Mouse (Mus musculus) embryonic facial prominence, embryonic 14.5 days (tissue): Measurements from ENCODE around the gene Szrd1. TPM values are rescaled to one million over a fixed set of nuclear protein-coding genes. Genes with fewer than 3 reads are reported as not detected.

ENCODE experiments used
- ATAC-seq: fragments of 200-750 bp; cut with Nextera tagmentation; 2 replicates; pipeline ENCODE4 v1.8.0; 2017; ENCODE audit warnings: low read depth, moderate number of reproducible peaks, moderate TSS enrichment
- DNase-seq: peaks from one replicate; pipeline ENCODE4 v3.0.0-alpha.2; 2015; ENCODE audit warnings: low spot score
- H3K27ac ChIP-seq: fragments of 300-500 bp; sonication (generic); replicated peaks from 2 replicates; pipeline ENCODE4 v1.5.1; 2014; ENCODE audit warnings: low read depth, mild to moderate bottlenecking, low read length, moderate library complexity
- H3K27me3 ChIP-seq: fragments of 300-500 bp; sonication (generic); replicated peaks from 2 replicates; pipeline ENCODE4 v1.6.1; 2014; ENCODE audit warnings: low read length; ENCODE audit not compliant: control insufficient read depth, insufficient read depth
- H3K36me3 ChIP-seq: fragments of 300-500 bp; sonication (generic); 2 replicates; pipeline ENCODE4 v1.6.1; 2014; ENCODE audit warnings: low read length, mixed read lengths; ENCODE audit not compliant: control insufficient read depth, insufficient read depth
- H3K4me1 ChIP-seq: fragments of 300-500 bp; sonication (generic); 2 replicates; pipeline ENCODE4 v1.6.1; 2014; ENCODE audit warnings: antibody characterized with exemption, low read length; ENCODE audit not compliant: control insufficient read depth, insufficient read depth
- H3K4me2 ChIP-seq: fragments of 300-500 bp; sonication (generic); 2 replicates; pipeline ENCODE4 v1.6.1; 2014; ENCODE audit warnings: low read depth, mild to moderate bottlenecking, low read length, moderate library complexity, mixed read lengths
- H3K4me3 ChIP-seq: fragments of 300-500 bp; sonication (generic); 2 replicates; pipeline ENCODE4 v1.5.1; 2014; ENCODE audit warnings: low read depth, mild to moderate bottlenecking, low read length
- H3K9ac ChIP-seq: fragments of 300-500 bp; sonication (generic); 2 replicates; pipeline ENCODE4 v1.6.1; 2014; ENCODE audit warnings: low read depth, mild to moderate bottlenecking, low read length, moderate library complexity, mixed read lengths
- H3K9me3 ChIP-seq: fragments of 300-500 bp; sonication (generic); 2 replicates; pipeline ENCODE4 v1.6.1; 2016; ENCODE audit warnings: low read length; ENCODE audit not compliant: control insufficient read depth
- WGBS: fragments of 180-500 bp; shearing (Covaris S2); extraction: QIAGEN DNeasy Blood & Tissue Kit; methylation state at CpG from one replicate; pipeline ENCODE4 v1.1.7; 2014; 5-methylcytosine and 5-hydroxymethylcytosine counted together
- polyA plus RNA-seq: library from polyadenylated mRNA; unstranded; fragments of >200 nt; fragmentation: Nextera tagmentation; extraction: Ambion mirVana; gene quantifications from 2 replicates; pipeline ENCODE4 v1.2.1, GENCODE M21; 2014

Szrd1 gene
- polyA plus RNA-seq, result 38.7 and 40.2 TPM in 2 replicates

GRCm38 (mm10) chr4:141139116-141139970 lies at the start of gene Szrd1:
Gene Szrd1, minus strand, starts transcription at chr4:141139775.
- Histone ChIP-seq H3K4me1 (peaks cover 31% of the 10 kb centered on the region), H3K4me3 (peak within 1 kb of the TSS; percentile 69), H3K4me2 (peak within 1 kb of the TSS; percentile 71), H3K9ac (peak within 1 kb of the TSS; percentile 80), H3K9me3 (no peaks in the 10 kb centered on the region), H3K27me3 (no peaks in the 10 kb centered on the region), H3K36me3 (no peaks in the 10 kb centered on the region), H3K27ac (peak within 1 kb of the TSS; percentile 96)
- DNase-seq, result peak; percentile 99
- ATAC-seq, result peak; percentile 95
- 1% methylated on average over 59 of the region's 63 CpGs for WGBS

- DNase-seq (no peak), ATAC-seq (0 out of 2 replicates have a peak, but pooled peaks have one; percentile 15)
- Histone ChIP-seq H3K4me1 (peaks cover 13% of the 10 kb centered on the region; the same call in 1 of the 2 replicates), H3K9me3 (no peaks in the 10 kb centered on the region), H3K4me2 (no peak overlapping the region), H3K9ac (no peak overlapping the region), H3K27ac (peak overlapping the region; percentile 78), H3K4me3 (no peak overlapping the region), H3K27me3 (no peaks in the 10 kb centered on the region), H3K36me3 (peaks cover 40% of the 10 kb centered on the region)
- WGBS, result 25% methylated on average over 9 of the region's 9 CpGs
Measured at GRCm38 (mm10) chr4:141186923-141187836, 47.6 kb upstream of the Szrd1 start.

DNA sequence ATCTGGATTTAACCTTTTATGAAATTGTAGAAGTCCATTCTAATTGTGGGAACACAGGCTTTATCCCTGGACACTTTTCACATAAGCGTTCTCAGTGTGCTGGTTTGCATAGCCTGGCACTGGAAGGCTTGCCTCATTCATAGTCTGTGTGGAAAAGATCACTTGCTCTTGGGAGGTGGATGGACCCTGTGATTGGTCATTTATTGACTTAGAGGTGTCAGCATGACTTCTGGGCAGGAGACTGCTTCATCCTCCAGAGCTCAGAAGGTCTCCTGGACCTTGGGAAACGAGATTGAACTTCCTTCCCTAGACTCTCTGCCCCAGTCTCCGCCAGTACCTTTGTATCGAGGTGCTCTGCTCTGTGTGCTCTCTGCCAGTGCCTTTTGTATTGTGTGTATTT lies 44.9 kb upstream of the Szrd1 start:
- Histone ChIP-seq H3K4me1 (peaks cover 13% of the 10 kb centered on the region; the same call in 1 of the 2 replicates), H3K27me3 (no peaks in the 10 kb centered on the region), H3K9me3 (no peaks in the 10 kb centered on the region), H3K36me3 (peaks cover 34% of the 10 kb centered on the region), H3K4me2 (no peak overlapping the region), H3K4me3 (no peak overlapping the region), H3K27ac (no peak overlapping the region), H3K9ac (no peak overlapping the region)
- ATAC-seq (no peak), DNase-seq (no peak)
- WGBS, result 93% methylated on average over 4 of the region's 4 CpGs

GRCm38 (mm10) chr4:141183932-141184331 lies 44.4 kb upstream of the Szrd1 start:
- Histone ChIP-seq H3K27ac (no peak overlapping the region), H3K27me3 (no peaks in the 10 kb centered on the region), H3K9me3 (no peaks in the 10 kb centered on the region), H3K4me2 (no peak overlapping the region), H3K4me3 (no peak overlapping the region), H3K4me1 (peaks cover 13% of the 10 kb centered on the region; the same call in 1 of the 2 replicates), H3K36me3 (peaks cover 34% of the 10 kb centered on the region), H3K9ac (no peak overlapping the region)
- ATAC-seq (no peak), DNase-seq (no peak)
- WGBS, result 86% methylated on average over 2 of the region's 2 CpGs

- ATAC-seq, result no peak
- no peak overlapping the region for H3K4me3 ChIP-seq
- H3K4me1 ChIP-seq, result peaks cover 12% of the 10 kb centered on the region; the same call in 1 of the 2 replicates
- WGBS, result 93% methylated on average over 6 of the region's 6 CpGs
- H3K27me3 ChIP-seq, result no peaks in the 10 kb centered on the region
- H3K4me2 ChIP-seq, result no peak overlapping the region
- H3K27ac ChIP-seq, result no peak overlapping the region
- H3K36me3 ChIP-seq, result peaks cover 44% of the 10 kb centered on the region
- H3K9me3 ChIP-seq, result no peaks in the 10 kb centered on the region
- H3K9ac ChIP-seq, result no peak overlapping the region
- DNase-seq, result no peak
Measured at GRCm38 (mm10) chr4:141181981-141182380, 42.4 kb upstream of the Szrd1 start.

- ATAC-seq, result no peak
- no peak for DNase-seq
- Histone ChIP-seq H3K4me1 (peaks cover under 1% of the 10 kb centered on the region; the same call in 1 of the 2 replicates), H3K27ac (no peak overlapping the region), H3K4me3 (no peak overlapping the region), H3K9ac (no peak overlapping the region), H3K4me2 (no peak overlapping the region), H3K27me3 (no peaks in the 10 kb centered on the region), H3K9me3 (no peaks in the 10 kb centered on the region), H3K36me3 (peaks cover 54% of the 10 kb centered on the region)
- 81% methylated on average over 8 of the region's 8 CpGs for whole genome bisulfite sequencing
Measured at GRCm38 (mm10) chr4:141180831-141181230, 41.3 kb upstream of the Szrd1 start.

DNA sequence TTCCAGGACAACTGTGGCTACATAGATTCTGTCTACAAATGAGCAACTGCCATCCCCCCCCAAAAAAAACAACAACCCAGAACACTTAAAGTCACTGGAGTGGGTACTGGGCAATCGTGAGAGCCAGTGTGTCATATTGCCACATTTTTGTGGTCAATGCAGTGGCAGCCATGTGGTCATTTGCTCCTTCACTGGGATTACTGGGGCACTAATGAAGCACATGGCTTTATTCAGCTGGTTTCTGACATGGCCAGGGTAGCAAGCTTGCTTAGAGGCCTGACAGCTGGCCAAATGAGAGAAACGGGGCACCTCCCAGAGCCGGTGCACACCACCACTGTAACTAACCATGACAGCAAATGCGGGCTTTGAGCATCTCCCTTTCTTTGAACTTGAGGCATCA lies 38.9 kb upstream of the Szrd1 start:
- no peaks in the 10 kb centered on the region for H3K9me3 ChIP-seq
- no peak overlapping the region for H3K9ac ChIP-seq
- H3K4me3 ChIP-seq, result no peak overlapping the region
- H3K27ac ChIP-seq, result no peak overlapping the region
- H3K36me3 ChIP-seq, result peaks cover 53% of the 10 kb centered on the region
- WGBS, result 75% methylated on average over 4 of the region's 4 CpGs
- DNase-seq (no peak), ATAC-seq (no peak)
- H3K4me2 ChIP-seq, result no peak overlapping the region
- H3K27me3 ChIP-seq, result no peaks in the 10 kb centered on the region
- H3K4me1 ChIP-seq, result no peaks in the 10 kb centered on the region

DNA sequence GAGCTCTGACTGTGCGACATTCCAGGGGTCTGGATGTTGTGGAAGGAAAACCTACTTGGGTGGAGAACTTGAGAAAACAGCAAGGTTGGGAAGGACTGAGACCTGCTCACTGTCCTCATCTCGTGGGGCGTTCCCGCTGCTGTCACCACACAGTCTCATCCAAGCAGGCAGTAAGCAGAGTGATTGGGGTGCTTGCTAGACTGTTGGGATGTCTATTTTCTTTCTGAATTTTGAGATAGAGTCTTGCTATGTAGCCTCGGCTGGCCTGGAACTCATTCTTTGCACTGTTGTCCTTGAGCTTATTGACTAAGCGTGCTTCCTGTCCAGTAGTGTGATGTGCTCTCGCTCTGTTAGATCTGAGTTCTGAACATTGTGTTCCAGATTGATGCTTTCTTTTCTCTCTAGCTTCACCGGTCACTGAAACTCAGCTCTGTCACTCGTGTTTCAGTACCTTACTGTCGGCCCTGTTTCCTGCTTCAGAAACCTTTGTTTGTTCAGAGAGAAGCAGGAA lies 36.8 kb upstream of the Szrd1 start:
- Histone ChIP-seq H3K9me3 (no peaks in the 10 kb centered on the region), H3K9ac (no peak overlapping the region), H3K27me3 (no peaks in the 10 kb centered on the region), H3K36me3 (peaks cover 57% of the 10 kb centered on the region), H3K4me1 (no peaks in the 10 kb centered on the region), H3K27ac (0 out of 2 replicates have a peak overlapping the region, but pooled peaks have one; percentile 16), H3K4me2 (no peak overlapping the region), H3K4me3 (no peak overlapping the region)
- DNase-seq, result no peak
- ATAC-seq, result no peak
- WGBS, result 80% methylated on average over 10 of the region's 10 CpGs
